Mouse (Mus musculus): Measurements from ENCODE around the gene Sesn1. TPM values are rescaled to one million over a fixed set of nuclear protein-coding genes. Genes with fewer than 3 reads are reported as not detected.
A peak's percentile ranks its signal among the peaks of the same experiment; 100 is the strongest.
"Not testable (repeated sequence)": the region's sequence is repeated elsewhere in the genome, so short reads cannot be mapped to it uniquely, and the experiment has no call there.

The Sesn1 gene
- polyA plus RNA-seq, 1 experiment from 2014 or later: 31.7 TPM

- Histone ChIP-seq H3K9ac (no peak overlapping the region), H3K4me2 (replicated peaks) (no peak overlapping the region), H3K4me1 (replicated peaks) (peaks cover 13% of the 10 kb centered on the region), H3K4me3 (replicated peaks) (no peak overlapping the region), H3K27ac (no peak overlapping the region; the same call in 1 of the 2 replicates), H3K36me3 (no peaks in the 10 kb centered on the region), H3K9me3 (no peaks in the 10 kb centered on the region), H3K27me3 (replicated peaks) (no peaks in the 10 kb centered on the region)
- no peak for ATAC-seq
- 47% methylated on average over 4 of the region's 4 CpGs for WGBS
Measured at GRCm38 (mm10) chr10:41936100-41936499, 126.4 kb downstream of the Sesn1 start.

- Histone ChIP-seq H3K4me1 (replicated peaks) (peaks cover 13% of the 10 kb centered on the region), H3K4me3 (replicated peaks) (no peak overlapping the region), H3K36me3 (no peaks in the 10 kb centered on the region), H3K4me2 (replicated peaks) (no peak overlapping the region), H3K9ac (no peak overlapping the region), H3K9me3 (no peaks in the 10 kb centered on the region), H3K27ac (0 out of 2 replicates have a peak overlapping the region, but pooled peaks have one; percentile 2), H3K27me3 (replicated peaks) (no peaks in the 10 kb centered on the region)
- 47% methylated on average over 4 of the region's 4 CpGs for WGBS
- no peak for ATAC-seq
Measured at GRCm38 (mm10) chr10:41937176-41937575, 127.4 kb downstream of the Sesn1 start.

GRCm38 (mm10) chr10:41939090-41939489 is 129.4 kb downstream of the Sesn1 start:
- Histone ChIP-seq H3K27me3 (replicated peaks) (no peaks in the 10 kb centered on the region), H3K9ac (no peak overlapping the region), H3K4me3 (replicated peaks) (no peak overlapping the region), H3K36me3 (no peaks in the 10 kb centered on the region), H3K27ac (no peak overlapping the region), H3K9me3 (no peaks in the 10 kb centered on the region), H3K4me1 (replicated peaks) (peaks cover 13% of the 10 kb centered on the region), H3K4me2 (replicated peaks) (no peak overlapping the region)
- no peak for ATAC-seq
- 67% methylated on average over 4 of the region's 4 CpGs for WGBS

GRCm38 (mm10) chr10:41952354-41952753 is 142.6 kb downstream of the Sesn1 start:
- 83% methylated on average over 10 of the region's 10 CpGs for WGBS
- H3K4me2 ChIP-seq (replicated peaks); H3K4me1 ChIP-seq (replicated peaks); ATAC-seq; H3K27ac ChIP-seq; H3K9ac ChIP-seq; H3K4me3 ChIP-seq (replicated peaks); H3K27me3 ChIP-seq (replicated peaks); H3K9me3 ChIP-seq; H3K36me3 ChIP-seq: not testable (repeated sequence)

- Histone ChIP-seq H3K9ac (no peak overlapping the region), H3K27ac (no peak overlapping the region), H3K27me3 (replicated peaks) (no peaks in the 10 kb centered on the region), H3K4me1 (replicated peaks) (no peaks in the 10 kb centered on the region), H3K36me3 (no peaks in the 10 kb centered on the region), H3K9me3 (no peaks in the 10 kb centered on the region), H3K4me2 (replicated peaks) (no peak overlapping the region), H3K4me3 (replicated peaks) (no peak overlapping the region)
- no peak for ATAC-seq
- WGBS: 83% methylated on average over 14 of the region's 14 CpGs
Measured at GRCm38 (mm10) chr10:41952850-41953527, 143.3 kb downstream of the Sesn1 start.

- H3K4me3 ChIP-seq (replicated peaks): no peak overlapping the region
- no peak overlapping the region for H3K9ac ChIP-seq
- no peak overlapping the region for H3K4me2 ChIP-seq (replicated peaks)
- no peaks in the 10 kb centered on the region for H3K36me3 ChIP-seq
- no peaks in the 10 kb centered on the region for H3K27me3 ChIP-seq (replicated peaks)
- H3K9me3 ChIP-seq: no peaks in the 10 kb centered on the region
- H3K4me1 ChIP-seq (replicated peaks): no peaks in the 10 kb centered on the region
- ATAC-seq: no peak
- 89% methylated on average over 5 of the region's 5 CpGs for WGBS
- H3K27ac ChIP-seq: no peak overlapping the region
Measured at GRCm38 (mm10) chr10:41953528-41953864, 143.8 kb downstream of the Sesn1 start.

GRCm38 (mm10) chr10:41957421-41958225 is 147.9 kb downstream of the Sesn1 start:
- Histone ChIP-seq H3K4me2 (replicated peaks) (no peak overlapping the region), H3K9ac (no peak overlapping the region), H3K27ac (no peak overlapping the region), H3K4me3 (replicated peaks) (no peak overlapping the region), H3K4me1 (replicated peaks) (no peaks in the 10 kb centered on the region), H3K36me3 (no peaks in the 10 kb centered on the region), H3K9me3 (no peaks in the 10 kb centered on the region), H3K27me3 (replicated peaks) (no peaks in the 10 kb centered on the region)
- ATAC-seq: no peak
- WGBS: 89% methylated on average over 18 of the region's 18 CpGs

Other genes with a start within 250 kb of the Sesn1 start
- 0.93 and 0.95 TPM in 2 replicates for gene Ccdc162, start 93.3 kb upstream of the Sesn1 start, polyA plus RNA-seq (2015; fragmentation: Nextera tagmentation; extraction: Ambion mirVana)
- gene Cep57l1, start 64 bp upstream of the Sesn1 start, polyA plus RNA-seq (2015; fragmentation: Nextera tagmentation; extraction: Ambion mirVana): 17.4 and 19.4 TPM in 2 replicates
- gene Armc2, start 208.5 kb downstream of the Sesn1 start, polyA plus RNA-seq (2015; fragmentation: Nextera tagmentation; extraction: Ambion mirVana): 1.3 and 2.1 TPM in 2 replicates